Mouse (Mus musculus): ENCODE measurements around the gene Tbc1d23. TPM values are rescaled to one million over a fixed set of nuclear protein-coding genes. Genes with fewer than 3 reads are reported as not detected.

Tbc1d23 gene
- polyA plus RNA-seq, 1 experiment from 2014 or later, result 33.7 TPM

- Histone ChIP-seq H3K36me3 (ENCODE audit: control insufficient read depth, insufficient read depth, low read length) (no peaks in the 10 kb centered on the region), H3K4me3 (ENCODE audit: low read depth, low read length) (no peak overlapping the region), H3K9me3 (ENCODE audit: control insufficient read depth, low read length) (no peaks in the 10 kb centered on the region), H3K27ac (ENCODE audit: low read depth, low read length) (no peak overlapping the region), H3K4me2 (replicated peaks; ENCODE audit: low read depth, low read length) (no peak overlapping the region), H3K9ac (ENCODE audit: low read depth, low read length) (no peak overlapping the region), H3K27me3 (ENCODE audit: control insufficient read depth, insufficient read depth, low read length) (no peaks in the 10 kb centered on the region), H3K4me1 (replicated peaks; ENCODE audit: control insufficient read depth, insufficient read depth, low read length) (no peaks in the 10 kb centered on the region)
- ATAC-seq (ENCODE audit: low FRiP score), result no peak
- whole genome bisulfite sequencing, result 98% methylated on average over 6 of the region's 6 CpGs
- DNase-seq (ENCODE audit: low spot score), result no peak
These were observed 97.7 kb downstream of the Tbc1d23 start for GRCm38 (mm10) chr16:57133611-57134010.

GRCm38 (mm10) chr16:57132326-57132725 lies 99.0 kb downstream of the Tbc1d23 start:
- Histone ChIP-seq H3K9me3 (ENCODE audit: control insufficient read depth, low read length) (no peaks in the 10 kb centered on the region), H3K4me2 (replicated peaks; ENCODE audit: low read depth, low read length) (no peak overlapping the region), H3K27ac (ENCODE audit: low read depth, low read length) (no peak overlapping the region), H3K27me3 (ENCODE audit: control insufficient read depth, insufficient read depth, low read length) (no peaks in the 10 kb centered on the region), H3K4me3 (ENCODE audit: low read depth, low read length) (no peak overlapping the region), H3K9ac (ENCODE audit: low read depth, low read length) (no peak overlapping the region), H3K36me3 (ENCODE audit: control insufficient read depth, insufficient read depth, low read length) (no peaks in the 10 kb centered on the region), H3K4me1 (replicated peaks; ENCODE audit: control insufficient read depth, insufficient read depth, low read length) (no peaks in the 10 kb centered on the region)
- WGBS, result 70% methylated on average over 1 of the region's 1 CpGs
- DNase-seq (ENCODE audit: low spot score) (no peak), ATAC-seq (ENCODE audit: low FRiP score) (no peak)

- H3K27ac ChIP-seq (ENCODE audit: low read depth, low read length), result no peak overlapping the region
- H3K36me3 ChIP-seq (ENCODE audit: control insufficient read depth, insufficient read depth, low read length), result no peaks in the 10 kb centered on the region
- WGBS, result 57% methylated on average over 4 of the region's 4 CpGs
- no peak overlapping the region for H3K4me2 ChIP-seq (replicated peaks; ENCODE audit: low read depth, low read length)
- no peaks in the 10 kb centered on the region for H3K27me3 ChIP-seq (ENCODE audit: control insufficient read depth, insufficient read depth, low read length)
- ATAC-seq (ENCODE audit: low FRiP score), result no peak
- no peaks in the 10 kb centered on the region for H3K4me1 ChIP-seq (replicated peaks; ENCODE audit: control insufficient read depth, insufficient read depth, low read length)
- no peak overlapping the region for H3K4me3 ChIP-seq (ENCODE audit: low read depth, low read length)
- H3K9ac ChIP-seq (ENCODE audit: low read depth, low read length), result no peak overlapping the region
- DNase-seq (ENCODE audit: low spot score), result no peak
- no peaks in the 10 kb centered on the region for H3K9me3 ChIP-seq (ENCODE audit: control insufficient read depth, low read length)
These were observed 99.8 kb downstream of the Tbc1d23 start for GRCm38 (mm10) chr16:57131544-57131943.

GRCm38 (mm10) chr16:57130752-57131400 lies 100.4 kb downstream of the Tbc1d23 start:
- 89% methylated on average over 3 of the region's 3 CpGs for WGBS
- no peaks in the 10 kb centered on the region for H3K9me3 ChIP-seq (ENCODE audit: control insufficient read depth, low read length)
- no peak overlapping the region for H3K9ac ChIP-seq (ENCODE audit: low read depth, low read length)
- H3K4me1 ChIP-seq (replicated peaks; ENCODE audit: control insufficient read depth, insufficient read depth, low read length), result no peaks in the 10 kb centered on the region
- no peak for DNase-seq (ENCODE audit: low spot score)
- no peak overlapping the region for H3K27ac ChIP-seq (ENCODE audit: low read depth, low read length)
- H3K27me3 ChIP-seq (ENCODE audit: control insufficient read depth, insufficient read depth, low read length), result no peaks in the 10 kb centered on the region
- no peak overlapping the region for H3K4me2 ChIP-seq (replicated peaks; ENCODE audit: low read depth, low read length)
- no peak overlapping the region for H3K4me3 ChIP-seq (ENCODE audit: low read depth, low read length)
- no peak for ATAC-seq (ENCODE audit: low FRiP score)
- H3K36me3 ChIP-seq (ENCODE audit: control insufficient read depth, insufficient read depth, low read length), result no peaks in the 10 kb centered on the region

- Histone ChIP-seq H3K4me3 (ENCODE audit: low read depth, low read length) (no peak overlapping the region), H3K9ac (ENCODE audit: low read depth, low read length) (no peak overlapping the region), H3K27me3 (ENCODE audit: control insufficient read depth, insufficient read depth, low read length) (no peaks in the 10 kb centered on the region), H3K4me1 (replicated peaks; ENCODE audit: control insufficient read depth, insufficient read depth, low read length) (peaks cover 4% of the 10 kb centered on the region; the same call in 1 of the 2 replicates), H3K36me3 (ENCODE audit: control insufficient read depth, insufficient read depth, low read length) (no peaks in the 10 kb centered on the region), H3K9me3 (ENCODE audit: control insufficient read depth, low read length) (no peaks in the 10 kb centered on the region), H3K27ac (ENCODE audit: low read depth, low read length) (no peak overlapping the region), H3K4me2 (replicated peaks; ENCODE audit: low read depth, low read length) (no peak overlapping the region)
- 90% methylated on average over 2 of the region's 2 CpGs for WGBS
- ATAC-seq (ENCODE audit: low FRiP score) (no peak), DNase-seq (ENCODE audit: low spot score) (no peak)
These were observed 103.5 kb downstream of the Tbc1d23 start for GRCm38 (mm10) chr16:57127825-57128224.

- Histone ChIP-seq H3K9ac (ENCODE audit: low read depth, low read length) (no peak overlapping the region), H3K4me1 (replicated peaks; ENCODE audit: control insufficient read depth, insufficient read depth, low read length) (peaks cover 6% of the 10 kb centered on the region; the same call in 1 of the 2 replicates), H3K9me3 (ENCODE audit: control insufficient read depth, low read length) (no peaks in the 10 kb centered on the region), H3K36me3 (ENCODE audit: control insufficient read depth, insufficient read depth, low read length) (no peaks in the 10 kb centered on the region), H3K27me3 (ENCODE audit: control insufficient read depth, insufficient read depth, low read length) (no peaks in the 10 kb centered on the region), H3K4me2 (replicated peaks; ENCODE audit: low read depth, low read length) (no peak overlapping the region), H3K4me3 (ENCODE audit: low read depth, low read length) (no peak overlapping the region), H3K27ac (ENCODE audit: low read depth, low read length) (no peak overlapping the region)
- 77% methylated on average over 4 of the region's 4 CpGs for WGBS
- DNase-seq (ENCODE audit: low spot score) (no peak), ATAC-seq (ENCODE audit: low FRiP score) (no peak)
These were observed 105.0 kb downstream of the Tbc1d23 start for GRCm38 (mm10) chr16:57126268-57126667.

- peak overlapping the region; percentile 71 for H3K4me3 ChIP-seq (ENCODE audit: low read depth, low read length)
- 71% methylated on average over 6 of the region's 6 CpGs for WGBS
- no peaks in the 10 kb centered on the region for H3K36me3 ChIP-seq (ENCODE audit: control insufficient read depth, insufficient read depth, low read length)
- H3K27ac ChIP-seq (ENCODE audit: low read depth, low read length), result no peak overlapping the region
- ATAC-seq (ENCODE audit: low FRiP score), result no peak
- H3K9ac ChIP-seq (ENCODE audit: low read depth, low read length), result peak overlapping the region; percentile 68
- no peaks in the 10 kb centered on the region for H3K9me3 ChIP-seq (ENCODE audit: control insufficient read depth, low read length)
- H3K4me2 ChIP-seq (replicated peaks; ENCODE audit: low read depth, low read length), result peak overlapping the region; percentile 67
- peaks cover 6% of the 10 kb centered on the region; the same call in 1 of the 2 replicates for H3K4me1 ChIP-seq (replicated peaks; ENCODE audit: control insufficient read depth, insufficient read depth, low read length)
- no peaks in the 10 kb centered on the region for H3K27me3 ChIP-seq (ENCODE audit: control insufficient read depth, insufficient read depth, low read length)
- DNase-seq (ENCODE audit: low spot score), result no peak
These were observed 108.4 kb downstream of the Tbc1d23 start for GRCm38 (mm10) chr16:57122682-57123445.

- under 1% methylated on average over 57 of the region's 59 CpGs for WGBS
- Histone ChIP-seq H3K9ac (ENCODE audit: low read depth, low read length) (peak overlapping the region; percentile 68), H3K27ac (ENCODE audit: low read depth, low read length) (peak overlapping the region; percentile 79), H3K4me2 (replicated peaks; ENCODE audit: low read depth, low read length) (peak overlapping the region; percentile 67), H3K4me3 (ENCODE audit: low read depth, low read length) (peak overlapping the region; percentile 71), H3K9me3 (ENCODE audit: control insufficient read depth, low read length) (no peaks in the 10 kb centered on the region), H3K36me3 (ENCODE audit: control insufficient read depth, insufficient read depth, low read length) (no peaks in the 10 kb centered on the region), H3K27me3 (ENCODE audit: control insufficient read depth, insufficient read depth, low read length) (no peaks in the 10 kb centered on the region), H3K4me1 (replicated peaks; ENCODE audit: control insufficient read depth, insufficient read depth, low read length) (peaks cover 6% of the 10 kb centered on the region; the same call in 1 of the 2 replicates)
- no peak for DNase-seq (ENCODE audit: low spot score)
- ATAC-seq (ENCODE audit: low FRiP score), result no peak; the same call in none of the 2 replicates
These were observed 109.4 kb downstream of the Tbc1d23 start for GRCm38 (mm10) chr16:57121816-57122415.
